Mouse (Mus musculus) adipose tissue, adult 10 weeks (tissue): ENCODE data around the gene Ppfia2. TPM values are rescaled to one million over a fixed set of nuclear protein-coding genes. Genes with fewer than 3 reads are reported as not detected.

Experiments used
- polyA plus RNA-seq: library from polyadenylated mRNA; stranded (reverse); fragments of 350-450 nt; fragmentation: Illumina TruSeq; extraction: RNeasy Lipid Tissue Mini Kit (QIAGEN cat#74804); gene quantifications from one replicate; pipeline ENCODE4 v1.2.3, GENCODE M21; 2014; ENCODE audit warnings: low read depth, low replicate concordance

The Ppfia2 gene
- 0.48 TPM for polyA plus RNA-seq

DNA sequence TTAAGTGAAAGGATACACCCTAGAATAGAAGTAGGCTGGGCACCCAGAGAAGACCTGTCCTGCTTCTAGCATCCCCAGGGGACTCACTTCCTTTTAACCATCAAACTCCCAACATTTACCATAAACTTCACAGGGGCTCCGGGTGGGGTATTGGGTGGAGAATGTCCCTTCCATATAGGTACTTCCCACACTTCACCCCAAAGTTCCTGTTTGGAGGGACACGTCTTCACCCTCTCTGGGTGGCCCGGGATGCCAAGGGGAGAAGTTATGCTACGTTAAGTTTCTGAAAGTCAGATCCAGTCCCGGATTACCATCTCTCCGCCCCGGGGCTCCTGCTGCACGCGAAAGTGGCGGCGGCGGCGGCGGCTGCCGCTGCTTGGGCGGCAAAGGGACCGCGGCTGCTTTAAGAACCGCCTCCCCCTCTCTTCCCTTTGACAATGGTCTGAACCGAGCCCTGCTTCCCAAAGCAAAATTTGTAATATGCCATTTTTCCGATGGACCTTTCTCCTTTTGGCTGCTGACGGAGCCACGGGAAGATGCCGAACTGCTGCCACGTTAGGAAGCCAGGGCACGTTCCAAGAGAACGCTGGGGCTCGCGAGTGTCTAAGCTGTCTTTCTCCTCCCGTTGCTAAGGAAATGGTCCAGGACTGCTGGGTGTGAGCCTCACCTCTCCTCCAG lies at the start of gene Ppfia2:
Ppfia2 (plus strand) TSS at position 485 of the 678 bp plus-strand sequence.

